24 mouse cellular contexts compared by ENCODE assay signal in genomic region chr9:106726891-106727290, GRCm38 (mm10). TPM values are rescaled to one million over a fixed set of nuclear protein-coding genes. Genes with fewer than 3 reads are reported as not detected.
DNase-seq lines count a peak whose midpoint lies in the region; ATAC-seq and TF ChIP-seq lines count a peak whose summit lies in the region.
"Had no signal": no experiment of that assay in that cellular context is flagged by ENCODE, and none has a peak within 500 bp of the region (broad histone marks: within the 10 kb centered on the region; RNA-seq: fewer than 3 reads in every experiment).

No protein-coding gene starts in this region.

- no peak for DNase-seq in testis, postnatal 14 days (ENCODE audit: low spot score)
- no peak for DNase-seq in kidney, adult 2 months
- DNase-seq in adrenal gland, postnatal 4 days (ENCODE audit: low spot score in 2 of 2): no peak
- DNase-seq: adrenal gland, postnatal 14 days; cerebellum, adult 9-10 months; kidney, adult 8-10 months; kidney, postnatal 14 days; layer of hippocampus, adult 9-11 months; lung, embryonic 14.5 days; lung, postnatal 4 days; midbrain, embryonic 14.5 days; right cerebral cortex, postnatal 14 days; thymus, postnatal 36 days had no signal

- H3K4me3 ChIP-seq in testis, adult 2 months (ENCODE audit: control insufficient read depth, low read depth, low read length): no peak overlapping the region
- no peak overlapping the region for H3K4me3 ChIP-seq in liver, embryonic 15.5 days (replicated peaks)
- no peak overlapping the region for H3K4me3 ChIP-seq in kidney, adult 2 months (ENCODE audit: insufficient read depth, low read depth, low read length)
- H3K4me3 ChIP-seq: embryonic facial prominence, embryonic 12.5 days; erythroblast, embryonic 14.5 days; forebrain, embryonic 15.5 days; heart, embryonic 13.5 days; hindbrain, embryonic 13.5 days had no signal

- peak; percentile 78 for ATAC-seq in common myeloid progenitor, adult 5-6 weeks (replicated peaks; ENCODE audit: low read depth, poor library complexity, severe bottlenecking)
- peak; percentile 86 for ATAC-seq in liver, embryonic 15.5 days (ENCODE audit: insufficient read depth)
- no peak for ATAC-seq in monocyte, adult 5-6 weeks (replicated peaks; ENCODE audit: insufficient number of reproducible peaks, low FRiP score, low TSS enrichment, poor library complexity, severe bottlenecking)
- ATAC-seq: activated CD4-positive, CD25-positive, alpha-beta regulatory T cell, adult 4 months; forebrain, embryonic 15.5 days; inflammation-experienced regulatory T-cells, adult 6 months had no signal

- H3K4me2 ChIP-seq in liver, embryonic 15.5 days: no peak overlapping the region
- H3K4me2 ChIP-seq: embryonic facial prominence, embryonic 12.5 days; forebrain, embryonic 15.5 days; heart, embryonic 13.5 days; hindbrain, embryonic 13.5 days; lung, embryonic 14.5 days had no signal

- H3K9me3 ChIP-seq in liver, embryonic 15.5 days (replicated peaks): no peaks in the 10 kb centered on the region
- H3K9me3 ChIP-seq: embryonic facial prominence, embryonic 12.5 days; forebrain, embryonic 15.5 days; heart, embryonic 13.5 days; hindbrain, embryonic 13.5 days had no signal

- no peak for TF ChIP-seq POLR2A in testis, adult 2 months (IDR thresholded peaks at IDR 0.05; ENCODE audit: control insufficient read depth, low read depth, low read length)
- TF ChIP-seq POLR2A in kidney, adult 2 months (IDR thresholded peaks at IDR 0.05; ENCODE audit: low read depth, low read length): no peak

- no peak for TF ChIP-seq CTCF in testis, adult 2 months (IDR thresholded peaks at IDR 0.05; ENCODE audit: control insufficient read depth, insufficient read depth, insufficient replicate concordance, low read depth, low read length)
- TF ChIP-seq CTCF in kidney, adult 2 months (conservative IDR thresholded peaks at IDR 0.05; ENCODE audit: insufficient read depth, insufficient read length, low read depth, low read length): no peak

- WGBS in liver, embryonic 15.5 days (ENCODE audit: insufficient replicate concordance): 23% methylated on average over 1 of the region's 1 CpGs
- 91% methylated on average over 1 of the region's 1 CpGs for WGBS in kidney, adult 2 months

- H3K36me3 ChIP-seq in testis, adult 2 months (ENCODE audit: control insufficient read depth, insufficient read depth, low read length): no peaks in the 10 kb centered on the region
- H3K36me3 ChIP-seq in liver, embryonic 15.5 days (replicated peaks): no peaks in the 10 kb centered on the region
- H3K36me3 ChIP-seq in kidney, adult 2 months (ENCODE audit: control insufficient read depth, insufficient read depth, low read length): no peaks in the 10 kb centered on the region
- H3K36me3 ChIP-seq: embryonic facial prominence, embryonic 12.5 days; forebrain, embryonic 15.5 days; hindbrain, embryonic 13.5 days had no signal

- 0 out of 2 replicates have a peak overlapping the region, but pooled peaks have one; percentile 8 for H3K27ac ChIP-seq in testis, adult 2 months (ENCODE audit: control insufficient read depth, insufficient read depth, low read depth, low read length)
- no peak overlapping the region for H3K27ac ChIP-seq in liver, embryonic 15.5 days (replicated peaks)
- H3K27ac ChIP-seq in kidney, adult 2 months (ENCODE audit: insufficient read depth, low read depth, low read length): no peak overlapping the region
- H3K27ac ChIP-seq: embryonic facial prominence, embryonic 12.5 days; forebrain, embryonic 15.5 days; heart, embryonic 13.5 days; hindbrain, embryonic 13.5 days had no signal

- no peaks in the 10 kb centered on the region for H3K27me3 ChIP-seq in testis, adult 2 months (ENCODE audit: control insufficient read depth, insufficient read depth, low read length)
- H3K27me3 ChIP-seq in liver, embryonic 15.5 days: no peaks in the 10 kb centered on the region
- no peaks in the 10 kb centered on the region for H3K27me3 ChIP-seq in kidney, adult 2 months (replicated peaks; ENCODE audit: control insufficient read depth, insufficient read depth, low read length)
- H3K27me3 ChIP-seq: embryonic facial prominence, embryonic 12.5 days; forebrain, embryonic 15.5 days; heart, embryonic 13.5 days; hindbrain, embryonic 13.5 days had no signal

- no peak overlapping the region for H3K9ac ChIP-seq in liver, embryonic 15.5 days
- H3K9ac ChIP-seq: embryonic facial prominence, embryonic 12.5 days; forebrain, embryonic 15.5 days; heart, embryonic 13.5 days; hindbrain, embryonic 13.5 days; lung, embryonic 14.5 days had no signal

- H3K4me1 ChIP-seq in testis, adult 2 months (ENCODE audit: control insufficient read depth, insufficient read depth, low read length): no peaks in the 10 kb centered on the region
- H3K4me1 ChIP-seq in liver, embryonic 15.5 days (replicated peaks): peaks cover 14% of the 10 kb centered on the region
- H3K4me1 ChIP-seq in kidney, adult 2 months (ENCODE audit: control insufficient read depth, insufficient read depth, low read length): peaks cover 6% of the 10 kb centered on the region; the same call in 1 of the 2 replicates
- H3K4me1 ChIP-seq: embryonic facial prominence, embryonic 12.5 days; forebrain, embryonic 15.5 days; hindbrain, embryonic 13.5 days had no signal

RNA-seq across cellular contexts. Expression of gene Tex264, which starts 41.2 kb away (rescaled TPM):
- 82.9 and 84.7 TPM in 2 replicates for polyA plus RNA-seq in testis, adult 2 months (2012; rRNA removed)
- total RNA-seq in common myeloid progenitor, adult 5-6 weeks (2017): 20.0 and 29.3 TPM in 2 replicates
- polyA plus RNA-seq in liver, embryonic 15.5 days (2015; fragmentation: Nextera tagmentation; extraction: Ambion mirVana): 16.5 and 16.8 TPM in 2 replicates
- 17.0 to 22.9 TPM (median 19.3 TPM) in 3 replicates for total RNA-seq in monocyte, adult 5-6 weeks (2017)
- polyA plus RNA-seq in kidney, adult 2 months (2012; rRNA removed): 219 and 248 TPM in 2 replicates
- total RNA-seq in adrenal gland, postnatal 4 days (2021): 10 to 100 TPM; 71.2 to 78.9 TPM
